Mouse (Mus musculus) adrenal gland, adult 8-10 months (tissue): ENCODE measurements at regions not wholly inside any gene's neighbourhood (a gene's known extent, or its start where the extent isn't known, plus 50 kb on each side); places are given as distances from the start of the nearest gene placed in this dataset.
"Not testable (repeated sequence)": the region's sequence is repeated elsewhere in the genome, so short reads cannot be mapped to it uniquely, and the experiment has no call there.

Source experiments
- DNase-seq: peaks from one replicate; pipeline ENCODE4 v3.0.0; 2022

GRCm38 (mm10) chr9:92661938-92662337 is 119.9 kb downstream of the Plod2 start:
- no peak for DNase-seq

- no peak for DNase-seq
Measured at GRCm38 (mm10) chr9:92667361-92667881, 125.4 kb downstream of the Plod2 start.

GRCm38 (mm10) chr9:92671966-92672365 is 129.9 kb downstream of the Plod2 start:
- DNase-seq, result no peak

- no peak for DNase-seq
Measured at GRCm38 (mm10) chr9:92694361-92695016, 152.5 kb downstream of the Plod2 start.

- DNase-seq, result no peak
Measured at GRCm38 (mm10) chr9:92697971-92698370, 155.9 kb downstream of the Plod2 start.

- no peak for DNase-seq
Measured at GRCm38 (mm10) chr9:92704752-92705151, 162.7 kb downstream of the Plod2 start.

GRCm38 (mm10) chr9:92707011-92707410 is 165.0 kb downstream of the Plod2 start:
- no peak for DNase-seq

- no peak for DNase-seq
Measured at GRCm38 (mm10) chr9:92717176-92717575, 175.2 kb downstream of the Plod2 start.

- peak; percentile 47 for DNase-seq
Measured at GRCm38 (mm10) chr9:92718337-92718736, 176.3 kb downstream of the Plod2 start.

- DNase-seq, result no peak
Measured at GRCm38 (mm10) chr9:92719251-92719650, 177.2 kb downstream of the Plod2 start.

GRCm38 (mm10) chr9:92728864-92729263 is 186.8 kb downstream of the Plod2 start:
- no peak for DNase-seq

- no peak for DNase-seq
Measured at GRCm38 (mm10) chr9:92731396-92731795, 189.4 kb downstream of the Plod2 start.

GRCm38 (mm10) chr9:92767532-92767931 is 225.5 kb downstream of the Plod2 start:
- DNase-seq, result no peak

GRCm38 (mm10) chr9:92768432-92768831 is 226.4 kb downstream of the Plod2 start:
- DNase-seq, result no peak

- DNase-seq, result no peak
Measured at GRCm38 (mm10) chr9:92769528-92769927, 227.5 kb downstream of the Plod2 start.

GRCm38 (mm10) chr9:92771002-92771401 is 229.0 kb downstream of the Plod2 start:
- no peak for DNase-seq

GRCm38 (mm10) chr9:92771716-92772115 is 229.7 kb downstream of the Plod2 start:
- DNase-seq, result no peak

- DNase-seq, result no peak
Measured at GRCm38 (mm10) chr9:92782922-92783454, 241.0 kb downstream of the Plod2 start.

- no peak for DNase-seq
Measured at GRCm38 (mm10) chr9:92799695-92800094, 257.7 kb downstream of the Plod2 start.

- no peak for DNase-seq
Measured at GRCm38 (mm10) chr9:92809469-92809868, 267.4 kb downstream of the Plod2 start.

- no peak for DNase-seq
Measured at GRCm38 (mm10) chr9:92820721-92821120, 278.7 kb downstream of the Plod2 start.

GRCm38 (mm10) chr9:92826708-92827353 is 284.8 kb downstream of the Plod2 start:
- no peak for DNase-seq

- not testable (repeated sequence) for DNase-seq
Measured at GRCm38 (mm10) chr9:92836156-92836555, 294.1 kb downstream of the Plod2 start.
